Mouse (Mus musculus) heart, embryonic 15.5 days (tissue): Measurements from ENCODE around the gene Wwox. TPM values are rescaled to one million over a fixed set of nuclear protein-coding genes. Genes with fewer than 3 reads are reported as not detected.
A peak's percentile ranks its signal among the peaks of the same experiment; 100 is the strongest.

ENCODE experiments used
- ATAC-seq: fragments of 200-750 bp; cut with Nextera tagmentation; replicated peaks from 2 replicates; pipeline ENCODE4 v1.8.0; 2017; ENCODE audit warnings: low read depth, moderate TSS enrichment; ENCODE audit not compliant: insufficient number of reproducible peaks, insufficient read depth, low FRiP score
- H3K27ac ChIP-seq: fragments of 300-500 bp; sonication (generic); 2 replicates; pipeline ENCODE4 v1.5.1; 2015; ENCODE audit warnings: mild to moderate bottlenecking, inconsistent platforms
- H3K27me3 ChIP-seq: fragments of 300-500 bp; sonication (generic); 2 replicates; pipeline ENCODE4 v1.6.1; 2015; ENCODE audit warnings: inconsistent platforms
- H3K36me3 ChIP-seq: fragments of 300-500 bp; sonication (generic); 2 replicates; pipeline ENCODE4 v1.6.1; 2015; ENCODE audit warnings: mild to moderate bottlenecking, inconsistent platforms
- H3K4me1 ChIP-seq: fragments of 300-500 bp; sonication (generic); replicated peaks from 2 replicates; pipeline ENCODE4 v1.6.1; 2015; ENCODE audit warnings: inconsistent platforms
- H3K4me2 ChIP-seq: fragments of 300-500 bp; sonication (generic); 2 replicates; pipeline ENCODE4 v1.6.1; 2015; ENCODE audit warnings: inconsistent platforms, mild to moderate bottlenecking, moderate library complexity
- H3K4me3 ChIP-seq: fragments of 300-500 bp; sonication (generic); 2 replicates; pipeline ENCODE4 v1.5.1; 2015; ENCODE audit warnings: mild to moderate bottlenecking, inconsistent platforms
- H3K9ac ChIP-seq: fragments of 300-500 bp; sonication (generic); 2 replicates; pipeline ENCODE4 v1.6.1; 2015; ENCODE audit warnings: mild to moderate bottlenecking, inconsistent platforms
- H3K9me3 ChIP-seq: fragments of 300-500 bp; sonication (generic); replicated peaks from 2 replicates; pipeline ENCODE4 v1.6.1; 2016; ENCODE audit warnings: inconsistent platforms
- WGBS: fragments of 180-500 bp; shearing (Covaris S2); methylation state at CpG from one replicate; pipeline ENCODE4 v1.1.7; 2015; ENCODE audit warnings: mixed read lengths; 5-methylcytosine and 5-hydroxymethylcytosine counted together
- polyA plus RNA-seq: library from polyadenylated mRNA; unstranded; fragments of >200 nt; fragmentation: Nextera tagmentation; extraction: Ambion mirVana; gene quantifications from 2 replicates; pipeline ENCODE4 v1.2.1, GENCODE M21; 2015

The Wwox gene
- polyA plus RNA-seq, 1 experiment from 2014 or later = 10.9 TPM

GRCm38 (mm10) chr8:115330671-115331070, 891.2 kb downstream of the Wwox start:
- 84% methylated on average over 11 of the region's 11 CpGs for WGBS
- H3K27ac ChIP-seq = no peak overlapping the region
- ATAC-seq = no peak
- H3K36me3 ChIP-seq = no peaks in the 10 kb centered on the region
- H3K27me3 ChIP-seq = no peaks in the 10 kb centered on the region
- H3K4me3 ChIP-seq = no peak overlapping the region
- no peaks in the 10 kb centered on the region for H3K9me3 ChIP-seq
- no peak overlapping the region for H3K9ac ChIP-seq
- H3K4me2 ChIP-seq = no peak overlapping the region
- H3K4me1 ChIP-seq = 0 out of 2 replicates have a peak, but pooled peaks cover 2% of the 10 kb centered on the region

DNA sequence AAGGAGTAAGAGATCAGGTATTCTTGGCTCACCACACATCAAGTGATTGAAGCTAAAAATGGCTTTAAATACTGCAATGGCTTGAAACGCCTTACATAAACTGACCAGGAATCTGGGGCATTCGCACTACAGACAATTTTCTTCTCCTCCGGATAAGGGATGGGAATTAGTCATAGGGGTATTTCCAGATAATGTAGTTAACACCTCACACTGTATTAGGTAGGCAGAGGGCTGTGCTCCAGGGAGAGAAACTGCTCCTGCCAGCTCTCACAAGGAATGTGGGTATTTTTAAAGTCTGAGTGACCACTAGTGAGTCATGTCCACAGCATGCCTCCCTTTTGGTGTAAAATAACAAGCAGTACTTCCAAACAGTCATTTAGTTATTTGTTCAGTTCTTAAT, 894.5 kb downstream of the Wwox start:
- H3K27me3 ChIP-seq = no peaks in the 10 kb centered on the region
- ATAC-seq = 0 out of 2 replicates have a peak, but pooled peaks have one; percentile 39
- H3K4me1 ChIP-seq = 0 out of 2 replicates have a peak, but pooled peaks cover 2% of the 10 kb centered on the region
- no peak overlapping the region for H3K4me3 ChIP-seq
- no peak overlapping the region for H3K9ac ChIP-seq
- no peaks in the 10 kb centered on the region for H3K36me3 ChIP-seq
- no peak overlapping the region for H3K4me2 ChIP-seq
- H3K27ac ChIP-seq = no peak overlapping the region
- no peaks in the 10 kb centered on the region for H3K9me3 ChIP-seq
- WGBS = 50% methylated on average over 3 of the region's 3 CpGs

- no peak overlapping the region for H3K4me3 ChIP-seq
- H3K27ac ChIP-seq = no peak overlapping the region
- no peaks in the 10 kb centered on the region for H3K36me3 ChIP-seq
- no peak for ATAC-seq
- no peaks in the 10 kb centered on the region for H3K9me3 ChIP-seq
- H3K27me3 ChIP-seq = no peaks in the 10 kb centered on the region
- 0 out of 2 replicates have a peak, but pooled peaks cover 2% of the 10 kb centered on the region for H3K4me1 ChIP-seq
- H3K9ac ChIP-seq = no peak overlapping the region
- 86% methylated on average over 1 of the region's 1 CpGs for WGBS
- no peak overlapping the region for H3K4me2 ChIP-seq
Measured at GRCm38 (mm10) chr8:115336361-115336760, 896.9 kb downstream of the Wwox start.

DNA sequence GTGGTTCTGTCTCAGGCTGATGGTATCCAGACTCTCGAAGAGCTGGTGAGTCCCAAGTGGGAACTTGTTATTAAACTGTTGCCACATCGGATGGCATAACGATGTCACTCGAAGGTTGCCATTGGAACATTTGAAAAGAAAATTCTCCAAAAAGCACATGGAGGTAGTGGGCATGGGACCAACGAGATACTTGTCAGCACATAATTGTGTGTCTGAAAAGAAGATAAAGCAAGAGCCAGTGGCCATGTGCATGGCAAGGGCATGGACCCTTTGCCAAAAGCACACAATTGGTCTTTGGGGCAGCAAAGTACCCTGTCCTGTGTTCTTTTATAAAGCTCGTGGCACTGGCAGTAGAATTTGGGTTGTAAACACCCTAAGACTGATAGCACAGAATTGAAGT, 909.2 kb downstream of the Wwox start:
- ATAC-seq = no peak
- no peak overlapping the region for H3K27ac ChIP-seq
- 45% methylated on average over 6 of the region's 6 CpGs for WGBS
- no peaks in the 10 kb centered on the region for H3K9me3 ChIP-seq
- no peak overlapping the region for H3K4me3 ChIP-seq
- H3K36me3 ChIP-seq = no peaks in the 10 kb centered on the region
- no peaks in the 10 kb centered on the region for H3K27me3 ChIP-seq
- H3K4me1 ChIP-seq = no peaks in the 10 kb centered on the region
- H3K9ac ChIP-seq = no peak overlapping the region
- H3K4me2 ChIP-seq = no peak overlapping the region

DNA sequence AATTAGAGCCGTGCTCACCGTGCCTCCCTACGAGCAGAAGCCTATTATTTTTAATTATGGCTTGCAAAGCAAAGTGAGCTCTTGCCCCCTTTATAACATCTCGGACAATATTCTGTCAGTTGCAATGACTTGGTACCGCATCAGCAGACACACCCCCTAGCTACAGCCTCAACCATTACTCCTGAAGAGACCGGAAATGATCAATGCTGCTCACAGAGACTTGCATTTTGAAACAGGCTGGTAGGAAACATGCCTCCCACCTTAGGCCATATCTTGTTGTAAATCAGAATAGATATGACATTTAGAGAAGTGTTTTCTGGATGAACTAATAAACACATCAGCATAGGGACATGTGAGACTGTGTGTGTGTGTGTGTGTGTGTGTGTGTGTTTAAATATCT, 911.3 kb downstream of the Wwox start:
- Histone ChIP-seq H3K27me3 (no peaks in the 10 kb centered on the region), H3K9ac (no peak overlapping the region), H3K4me2 (no peak overlapping the region), H3K36me3 (no peaks in the 10 kb centered on the region), H3K9me3 (no peaks in the 10 kb centered on the region), H3K27ac (no peak overlapping the region), H3K4me3 (no peak overlapping the region), H3K4me1 (no peaks in the 10 kb centered on the region)
- no peak for ATAC-seq
- 85% methylated on average over 6 of the region's 6 CpGs for WGBS

GRCm38 (mm10) chr8:115357663-115358335, 918.3 kb downstream of the Wwox start:
- WGBS = 52% methylated on average over 16 of the region's 16 CpGs
- ATAC-seq = no peak
- no peak overlapping the region; the same call in 1 of the 2 replicates for H3K4me2 ChIP-seq

DNA sequence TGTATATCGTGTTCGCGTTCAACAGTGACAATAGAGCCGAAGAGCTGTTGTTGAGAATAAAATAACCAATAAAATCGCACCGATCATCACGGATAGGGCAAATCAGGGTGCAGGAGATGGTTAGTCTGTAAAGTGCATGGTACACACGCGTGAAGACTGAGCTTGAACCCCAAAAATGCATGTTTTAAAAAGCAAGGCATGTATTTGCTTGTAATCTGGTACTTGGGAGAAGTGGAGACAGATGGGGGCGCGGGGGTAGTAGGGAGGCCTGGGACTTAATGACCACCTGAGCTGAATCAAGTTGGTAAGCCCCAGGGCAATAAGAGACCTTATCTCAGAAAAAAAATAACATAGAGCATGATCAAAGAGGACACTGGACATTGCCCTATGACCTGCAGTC, 919.0 kb downstream of the Wwox start:
- H3K4me2 ChIP-seq = no peak overlapping the region
- H3K27me3 ChIP-seq = no peaks in the 10 kb centered on the region
- no peaks in the 10 kb centered on the region for H3K9me3 ChIP-seq
- 93% methylated on average over 11 of the region's 11 CpGs for WGBS
- H3K9ac ChIP-seq = no peak overlapping the region
- H3K4me1 ChIP-seq = 0 out of 2 replicates have a peak, but pooled peaks cover 3% of the 10 kb centered on the region
- H3K4me3 ChIP-seq = no peak overlapping the region
- ATAC-seq = no peak
- H3K27ac ChIP-seq = no peak overlapping the region
- no peaks in the 10 kb centered on the region for H3K36me3 ChIP-seq

More at GRCm38 (mm10) chr8:115357663-115358335, 918.3 kb downstream of the Wwox start:
- no peaks in the 10 kb centered on the region for H3K27me3 ChIP-seq
- H3K4me3 ChIP-seq = no peak overlapping the region
- H3K9me3 ChIP-seq = no peaks in the 10 kb centered on the region
- H3K36me3 ChIP-seq = no peaks in the 10 kb centered on the region
- H3K4me1 ChIP-seq = 0 out of 2 replicates have a peak, but pooled peaks cover 3% of the 10 kb centered on the region
- no peak overlapping the region for H3K27ac ChIP-seq
- no peak overlapping the region for H3K9ac ChIP-seq

DNA sequence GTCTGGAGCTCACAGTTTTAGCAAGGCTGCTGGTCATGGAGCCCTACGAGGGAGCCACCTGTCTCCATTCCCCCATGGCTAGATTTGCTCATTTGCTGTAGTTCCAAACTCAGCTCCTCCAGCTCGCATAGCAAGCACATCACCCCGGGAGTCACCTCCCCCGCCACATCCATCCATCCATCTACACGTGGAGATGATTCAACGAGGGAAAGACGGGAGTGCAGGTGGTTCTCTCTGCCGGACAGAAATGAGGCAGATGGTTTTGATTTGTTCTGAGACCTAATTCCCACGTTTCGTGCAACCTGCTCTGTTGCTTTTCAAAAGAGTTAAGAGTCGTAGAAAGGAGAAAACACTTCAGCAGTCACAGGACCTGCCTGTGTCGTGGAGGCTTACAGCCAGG, 920.2 kb downstream of the Wwox start:
- H3K4me2 ChIP-seq = no peak overlapping the region
- no peaks in the 10 kb centered on the region for H3K27me3 ChIP-seq
- no peaks in the 10 kb centered on the region for H3K9me3 ChIP-seq
- H3K4me1 ChIP-seq = 0 out of 2 replicates have a peak, but pooled peaks cover 3% of the 10 kb centered on the region
- WGBS = 57% methylated on average over 12 of the region's 12 CpGs
- no peak for ATAC-seq
- no peak overlapping the region for H3K4me3 ChIP-seq
- H3K27ac ChIP-seq = no peak overlapping the region
- no peaks in the 10 kb centered on the region for H3K36me3 ChIP-seq
- H3K9ac ChIP-seq = no peak overlapping the region

DNA sequence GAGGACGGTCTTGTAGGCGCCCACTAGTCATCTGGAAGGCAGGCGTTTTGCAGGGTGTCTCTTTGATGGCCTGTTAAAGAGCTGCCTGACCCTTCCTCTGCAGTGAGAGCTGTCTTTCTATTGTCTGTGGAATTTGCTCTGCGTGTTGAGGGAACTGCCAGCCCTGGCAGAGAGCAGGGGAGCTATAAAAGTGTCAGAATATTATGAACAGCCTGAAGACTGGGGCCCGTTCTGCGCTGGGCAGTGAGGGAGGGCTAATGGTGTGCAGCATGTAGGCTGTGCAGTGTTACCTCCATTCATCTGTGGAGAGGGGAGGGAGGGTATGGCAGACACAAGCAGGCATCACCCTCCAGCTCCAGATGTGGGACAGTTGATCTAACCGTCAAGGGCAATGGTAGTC, 923.1 kb downstream of the Wwox start:
- Histone ChIP-seq H3K36me3 (no peaks in the 10 kb centered on the region), H3K4me1 (0 out of 2 replicates have a peak, but pooled peaks cover 3% of the 10 kb centered on the region), H3K4me2 (no peak overlapping the region), H3K4me3 (no peak overlapping the region), H3K9me3 (no peaks in the 10 kb centered on the region), H3K9ac (no peak overlapping the region), H3K27ac (no peak overlapping the region), H3K27me3 (no peaks in the 10 kb centered on the region)
- no peak for ATAC-seq
- 44% methylated on average over 7 of the region's 7 CpGs for WGBS

GRCm38 (mm10) chr8:115374957-115375356, 935.5 kb downstream of the Wwox start:
- no peaks in the 10 kb centered on the region for H3K9me3 ChIP-seq
- ATAC-seq = no peak

GRCm38 (mm10) chr8:115375361-115376047, 936.0 kb downstream of the Wwox start:
- ATAC-seq = peak; percentile 82
- no peaks in the 10 kb centered on the region for H3K27me3 ChIP-seq
- H3K9ac ChIP-seq = no peak overlapping the region
- no peaks in the 10 kb centered on the region for H3K9me3 ChIP-seq
- WGBS = 33% methylated on average over 8 of the region's 8 CpGs
- no peak overlapping the region for H3K4me3 ChIP-seq
- no peaks in the 10 kb centered on the region for H3K36me3 ChIP-seq
- peaks cover 38% of the 10 kb centered on the region for H3K4me1 ChIP-seq
- H3K27ac ChIP-seq = peak overlapping the region; percentile 60
- peak overlapping the region; percentile 42; the same call in 1 of the 2 replicates for H3K4me2 ChIP-seq

More at GRCm38 (mm10) chr8:115374957-115375356, 935.5 kb downstream of the Wwox start:
- Histone ChIP-seq H3K4me2 (peak overlapping the region; percentile 42; the same call in 1 of the 2 replicates), H3K4me1 (peaks cover 33% of the 10 kb centered on the region), H3K4me3 (no peak overlapping the region), H3K36me3 (no peaks in the 10 kb centered on the region), H3K27me3 (no peaks in the 10 kb centered on the region), H3K27ac (peak overlapping the region; percentile 60), H3K9ac (no peak overlapping the region)
- WGBS = 32% methylated on average over 4 of the region's 4 CpGs
